Mouse (Mus musculus): Measurements from ENCODE around the gene Brd4. TPM values are rescaled to one million over a fixed set of nuclear protein-coding genes. Genes with fewer than 3 reads are reported as not detected.

Brd4 gene
- polyA plus RNA-seq, 2 experiments, result 15.0 to 26.4 TPM

DNA sequence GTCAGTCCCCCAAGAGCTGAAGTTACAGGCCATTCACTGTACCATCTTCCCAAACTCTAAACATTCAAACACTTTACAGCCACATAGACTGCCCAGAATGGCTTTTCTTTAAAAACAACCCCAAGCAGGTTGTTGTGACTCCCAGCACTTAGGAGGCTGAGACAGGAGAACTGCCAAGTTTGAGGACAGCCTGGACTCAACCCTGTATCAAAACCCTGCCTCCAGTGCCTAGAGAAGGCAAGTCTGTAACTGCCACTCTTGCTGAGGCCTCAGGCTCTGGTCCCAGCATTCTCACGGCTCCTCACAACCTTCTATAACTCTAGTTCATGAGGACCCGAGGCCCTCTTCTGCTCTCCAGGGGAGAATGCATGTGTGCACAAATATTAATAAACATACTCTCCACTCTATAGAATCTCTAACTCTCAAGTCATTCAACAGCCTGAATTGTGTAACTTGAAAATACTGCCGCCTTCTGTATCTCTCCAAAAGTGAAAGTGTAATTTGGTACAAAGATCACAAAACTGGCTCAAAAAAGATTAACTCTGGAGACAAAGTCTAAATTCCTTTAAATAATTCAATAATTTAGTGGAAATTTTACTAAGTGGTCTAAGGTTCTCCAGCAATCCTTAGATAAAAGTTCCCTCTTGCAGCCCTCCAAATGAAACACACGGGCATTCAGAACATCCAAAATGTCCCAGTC, 2.8 kb downstream of the Brd4 start:
- DNase-seq (ENCODE audit: low read depth in 3 of 3, low spot score in 3 of 3), result no peak
- Histone ChIP-seq H3K36me3 (replicated peaks; ENCODE audit: control insufficient read depth, insufficient read depth, low read depth) (no peaks in the 10 kb centered on the region), H3K4me1 (replicated peaks; ENCODE audit: control insufficient read depth in 2 of 2, insufficient read depth in 2 of 2, low read length in 1 of 2) (peaks cover 10 to 23% of the 10 kb centered on the region in 2 experiments), H3K27me3 (ENCODE audit: control insufficient read depth, insufficient read depth, low read length) (no peaks in the 10 kb centered on the region), H3K4me2 (ENCODE audit: low read depth) (peak overlapping the region; percentile 91), H3K9me3 (ENCODE audit: control insufficient read depth, low read length) (no peaks in the 10 kb centered on the region), H3K4me3 (ENCODE audit: insufficient read depth in 1 of 2, low read depth in 2 of 2, low read length in 2 of 2) (0 out of 4 replicates have a peak overlapping the region, but pooled peaks of 1 of the 2 experiments have one; percentile 1), H3K27ac (no peak overlapping the region), H3K9ac (replicated peaks) (no peak overlapping the region)
- TF ChIP-seq CTCF (IDR thresholded peaks at IDR 0.05; ENCODE audit: low read depth) (no peak), EP300 (IDR thresholded peaks at IDR 0.05; ENCODE audit: low read depth) (no peak)
- WGBS (ENCODE audit: insufficient replicate concordance), result 48% methylated on average over 4 of the region's 4 CpGs
- no peak for ATAC-seq (ENCODE audit: insufficient read depth)

DNA sequence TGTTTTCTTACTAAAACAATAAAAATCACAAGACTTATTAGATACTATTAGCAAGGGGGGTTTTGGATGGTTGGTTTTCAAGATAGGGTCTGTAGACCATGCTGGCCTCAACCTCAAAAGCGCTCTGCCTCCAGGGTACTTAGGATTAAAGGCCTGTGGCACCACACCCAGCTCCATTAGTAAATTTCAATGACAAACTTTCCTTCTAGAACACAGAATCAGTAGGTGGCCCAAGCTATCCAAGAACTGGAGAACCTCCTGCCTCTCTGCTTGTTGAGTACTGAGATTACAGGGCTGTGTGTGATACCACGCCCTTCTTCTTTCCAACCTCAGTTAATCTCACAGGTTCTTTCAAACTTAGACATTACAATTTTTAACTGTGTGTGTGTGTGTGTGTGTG, 3.4 kb downstream of the Brd4 start:
- Histone ChIP-seq H3K27ac (no peak overlapping the region), H3K4me3 (ENCODE audit: insufficient read depth in 1 of 2, low read depth in 2 of 2, low read length in 2 of 2) (no peak overlapping the region), H3K4me2 (ENCODE audit: low read depth) (peak overlapping the region; percentile 91), H3K9ac (replicated peaks) (no peak overlapping the region), H3K36me3 (replicated peaks; ENCODE audit: control insufficient read depth, insufficient read depth, low read depth) (no peaks in the 10 kb centered on the region), H3K4me1 (replicated peaks; ENCODE audit: control insufficient read depth in 2 of 2, insufficient read depth in 2 of 2, low read length in 1 of 2) (peaks cover 13 to 23% of the 10 kb centered on the region in 2 experiments), H3K27me3 (ENCODE audit: control insufficient read depth, insufficient read depth, low read length) (no peaks in the 10 kb centered on the region), H3K9me3 (ENCODE audit: control insufficient read depth, low read length) (no peaks in the 10 kb centered on the region)
- ATAC-seq (ENCODE audit: insufficient read depth) (no peak), DNase-seq (ENCODE audit: low read depth in 3 of 3, low spot score in 3 of 3) (no peak)
- 79% methylated on average over 2 of the region's 2 CpGs for WGBS (ENCODE audit: insufficient replicate concordance)
- TF ChIP-seq CTCF (IDR thresholded peaks at IDR 0.05; ENCODE audit: low read depth), result no peak
- no peak for TF ChIP-seq EP300 (IDR thresholded peaks at IDR 0.05; ENCODE audit: low read depth)

DNA sequence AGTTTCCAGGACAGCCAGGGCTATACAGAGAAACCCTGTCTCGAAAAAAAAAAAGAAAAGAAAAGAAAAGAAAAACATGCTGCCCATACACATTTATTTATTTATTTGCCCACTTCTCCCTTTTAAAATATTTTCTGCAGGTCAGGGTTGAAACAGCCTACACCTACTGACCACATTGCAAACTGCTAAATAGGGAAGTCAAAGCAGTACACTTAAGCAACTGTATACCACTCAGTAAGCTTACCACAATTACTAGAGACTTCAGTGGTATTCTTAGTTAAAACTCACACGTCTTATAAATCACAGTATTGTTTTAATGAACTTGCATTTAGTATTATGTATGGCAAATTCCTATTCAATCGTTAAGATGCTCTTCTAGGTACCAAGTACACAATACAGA, 3.9 kb downstream of the Brd4 start:
- H3K4me2 ChIP-seq (ENCODE audit: low read depth), result no peak overlapping the region
- peaks cover 14 to 28% of the 10 kb centered on the region in 2 experiments for H3K4me1 ChIP-seq (replicated peaks; ENCODE audit: control insufficient read depth in 2 of 2, insufficient read depth in 2 of 2, low read length in 1 of 2)
- WGBS (ENCODE audit: insufficient replicate concordance), result 68% methylated on average over 3 of the region's 3 CpGs
- DNase-seq (ENCODE audit: low read depth in 3 of 3, low spot score in 3 of 3) (no peak), ATAC-seq (ENCODE audit: insufficient read depth) (no peak)
- H3K9ac ChIP-seq (replicated peaks), result no peak overlapping the region
- TF ChIP-seq CTCF (IDR thresholded peaks at IDR 0.05; ENCODE audit: low read depth), result no peak
- TF ChIP-seq EP300 (IDR thresholded peaks at IDR 0.05; ENCODE audit: low read depth), result no peak
- H3K9me3 ChIP-seq (ENCODE audit: control insufficient read depth, low read length), result no peaks in the 10 kb centered on the region
- no peak overlapping the region for H3K27ac ChIP-seq
- H3K36me3 ChIP-seq (replicated peaks; ENCODE audit: control insufficient read depth, insufficient read depth, low read depth), result no peaks in the 10 kb centered on the region
- H3K27me3 ChIP-seq (ENCODE audit: control insufficient read depth, insufficient read depth, low read length), result no peaks in the 10 kb centered on the region
- no peak overlapping the region for H3K4me3 ChIP-seq (ENCODE audit: insufficient read depth in 1 of 2, low read depth in 2 of 2, low read length in 2 of 2)

DNA sequence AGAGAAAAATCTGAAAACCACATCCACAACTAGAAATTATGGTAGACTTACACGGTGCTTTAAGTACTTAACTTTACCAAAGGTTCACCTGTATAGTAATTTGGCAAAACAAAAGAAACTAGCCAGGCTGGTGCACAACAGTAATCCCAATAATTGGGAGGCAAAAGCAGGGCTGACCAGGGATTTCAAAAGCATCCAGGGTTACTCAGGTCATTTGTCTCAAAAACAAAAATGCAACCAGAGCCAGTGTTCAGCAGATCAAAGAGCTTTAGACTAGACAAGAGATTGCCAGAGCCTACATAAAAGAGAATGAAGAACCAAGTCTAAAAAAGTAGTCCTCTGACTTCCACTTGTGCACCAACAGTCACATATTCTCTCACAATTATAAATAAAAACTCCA, 7.3 kb downstream of the Brd4 start:
- Histone ChIP-seq H3K27ac (no peak overlapping the region), H3K4me1 (replicated peaks; ENCODE audit: control insufficient read depth in 2 of 2, insufficient read depth in 2 of 2, low read length in 1 of 2) (peaks cover 10 to 23% of the 10 kb centered on the region in 2 experiments), H3K9me3 (ENCODE audit: control insufficient read depth, low read length) (no peaks in the 10 kb centered on the region), H3K4me2 (ENCODE audit: low read depth) (no peak overlapping the region), H3K9ac (replicated peaks) (no peak overlapping the region), H3K27me3 (ENCODE audit: control insufficient read depth, insufficient read depth, low read length) (no peaks in the 10 kb centered on the region), H3K4me3 (ENCODE audit: insufficient read depth in 1 of 2, low read depth in 2 of 2, low read length in 2 of 2) (no peak overlapping the region), H3K36me3 (replicated peaks; ENCODE audit: control insufficient read depth, insufficient read depth, low read depth) (no peaks in the 10 kb centered on the region)
- WGBS (ENCODE audit: insufficient replicate concordance), result 80% methylated on average over 1 of the region's 1 CpGs
- no peak for ATAC-seq (ENCODE audit: insufficient read depth)
- TF ChIP-seq CTCF (IDR thresholded peaks at IDR 0.05; ENCODE audit: low read depth), result no peak
- no peak for TF ChIP-seq EP300 (IDR thresholded peaks at IDR 0.05; ENCODE audit: low read depth)
- no peak for DNase-seq (ENCODE audit: low read depth in 3 of 3, low spot score in 3 of 3)

DNA sequence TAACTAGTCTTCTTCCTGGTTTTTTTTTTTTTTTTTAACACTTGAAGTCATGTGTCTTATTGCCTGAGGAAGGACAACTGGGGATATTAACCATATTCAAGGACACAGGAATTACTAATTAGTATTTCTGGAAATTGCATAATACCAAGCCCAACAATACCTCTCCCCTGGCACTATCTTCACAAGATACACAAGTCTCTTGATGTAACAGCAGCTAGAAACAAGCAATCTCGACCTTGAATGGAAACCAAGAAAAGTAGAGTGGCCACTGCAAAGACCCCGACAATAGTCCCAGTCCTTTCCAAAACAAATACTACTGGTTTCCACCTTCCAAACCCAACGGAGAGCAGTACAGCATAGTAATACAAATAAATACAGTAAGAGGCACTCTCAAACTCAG, 9.0 kb downstream of the Brd4 start:
- ATAC-seq (ENCODE audit: insufficient read depth), result no peak
- Histone ChIP-seq H3K27ac (no peak overlapping the region), H3K9me3 (ENCODE audit: control insufficient read depth, low read length) (no peaks in the 10 kb centered on the region), H3K4me1 (replicated peaks; ENCODE audit: control insufficient read depth in 2 of 2, insufficient read depth in 2 of 2, low read length in 1 of 2) (peaks cover 4 to 15% of the 10 kb centered on the region in 2 experiments; a peak in 2 of 4 replicates), H3K36me3 (replicated peaks; ENCODE audit: control insufficient read depth, insufficient read depth, low read depth) (no peaks in the 10 kb centered on the region; the same call in 1 of the 2 replicates), H3K4me3 (ENCODE audit: insufficient read depth in 1 of 2, low read depth in 2 of 2, low read length in 2 of 2) (no peak overlapping the region), H3K4me2 (ENCODE audit: low read depth) (no peak overlapping the region), H3K9ac (replicated peaks) (no peak overlapping the region), H3K27me3 (ENCODE audit: control insufficient read depth, insufficient read depth, low read length) (no peaks in the 10 kb centered on the region)
- no peak for DNase-seq (ENCODE audit: low read depth in 3 of 3, low spot score in 3 of 3)
- 68% methylated on average over 3 of the region's 3 CpGs for WGBS (ENCODE audit: insufficient replicate concordance)
- TF ChIP-seq EP300 (IDR thresholded peaks at IDR 0.05; ENCODE audit: low read depth) (no peak), CTCF (IDR thresholded peaks at IDR 0.05; ENCODE audit: low read depth) (no peak)
